Mouse (Mus musculus) liver, embryonic 16.5 days (tissue): Measurements from ENCODE around the gene Rcan1. TPM values are rescaled to one million over a fixed set of nuclear protein-coding genes. Genes with fewer than 3 reads are reported as not detected.
A peak's percentile ranks its signal among the peaks of the same experiment; 100 is the strongest.

Experiments
- ATAC-seq: fragments of 200-750 bp; cut with Nextera tagmentation; 2 replicates; pipeline ENCODE4 v1.8.0; 2017; ENCODE audit warnings: low read depth, mild to moderate bottlenecking, moderate number of reproducible peaks, moderate library complexity
- H3K27ac ChIP-seq: fragments of 300-500 bp; sonication (generic); 2 replicates; pipeline ENCODE4 v1.5.1; 2014; ENCODE audit warnings: mild to moderate bottlenecking, low read length
- H3K27me3 ChIP-seq: fragments of 300-500 bp; sonication (generic); 2 replicates; pipeline ENCODE4 v1.6.1; 2014; ENCODE audit warnings: low read depth, low read length, mixed read lengths; ENCODE audit not compliant: control insufficient read depth, insufficient read depth
- H3K36me3 ChIP-seq: fragments of 300-500 bp; sonication (generic); 2 replicates; pipeline ENCODE4 v1.6.1; 2014; ENCODE audit warnings: mild to moderate bottlenecking; ENCODE audit not compliant: control insufficient read depth, insufficient read depth
- H3K4me1 ChIP-seq: fragments of 300-500 bp; sonication (generic); 2 replicates; pipeline ENCODE4 v1.6.1; 2014; ENCODE audit warnings: low read depth, low read length, mixed read lengths; ENCODE audit not compliant: control insufficient read depth
- H3K4me2 ChIP-seq: fragments of 300-500 bp; sonication (generic); 2 replicates; pipeline ENCODE4 v1.6.1; 2014; ENCODE audit warnings: low read depth, low read length, mixed read lengths
- H3K4me3 ChIP-seq: fragments of 300-500 bp; sonication (generic); 2 replicates; pipeline ENCODE4 v1.5.1; 2014; ENCODE audit warnings: low read depth, mild to moderate bottlenecking, low read length
- H3K9ac ChIP-seq: fragments of 300-500 bp; sonication (generic); 2 replicates; pipeline ENCODE4 v1.6.1; 2014; ENCODE audit warnings: low read depth, low read length
- H3K9me3 ChIP-seq: fragments of 300-500 bp; sonication (generic); replicated peaks from 2 replicates; pipeline ENCODE4 v1.6.1; 2016; ENCODE audit warnings: low read length; ENCODE audit not compliant: control insufficient read depth
- WGBS: fragments of 180-500 bp; shearing (Covaris S2); extraction: QIAGEN DNeasy Blood & Tissue Kit; methylation state at CpG from one replicate; pipeline ENCODE4 v1.1.7; 2014; ENCODE audit not compliant: insufficient replicate concordance; 5-methylcytosine and 5-hydroxymethylcytosine counted together
- polyA plus RNA-seq: library from polyadenylated mRNA; unstranded; fragments of >200 nt; fragmentation: Nextera tagmentation; extraction: Ambion mirVana; gene quantifications from 2 replicates; pipeline ENCODE4 v1.2.1, GENCODE M21; 2015

Rcan1 gene
- polyA plus RNA-seq, 1 experiment from 2014 or later = 7.4 TPM

DNA sequence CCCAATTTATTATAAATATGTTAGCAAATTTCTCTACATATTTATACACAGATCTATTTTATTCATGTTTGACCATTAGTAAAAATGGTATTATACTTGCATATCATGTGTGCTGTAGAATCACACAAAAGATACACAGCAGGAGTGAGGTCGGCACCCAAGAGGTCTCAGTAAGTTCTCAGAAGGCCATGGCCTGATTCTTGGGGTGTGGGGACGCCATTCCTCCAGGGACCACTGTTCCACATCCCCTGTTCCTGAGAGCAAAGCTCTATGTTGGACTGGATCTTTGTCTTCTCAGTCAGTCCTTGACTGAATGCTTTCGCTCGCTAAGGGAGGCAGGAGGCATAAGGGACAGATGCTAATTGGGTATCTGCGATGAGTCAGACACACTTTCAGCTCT lies 14.8 kb upstream of the Rcan1 start, which contains the start of gene Clic6:
TSS of gene Clic6 (plus strand) at position 301 of the 400 bp plus-strand sequence.
- Histone ChIP-seq H3K27ac (no peak within 1 kb of the TSS), H3K36me3 (no peaks in the 10 kb centered on the region), H3K9ac (no peak within 1 kb of the TSS), H3K4me3 (no peak within 1 kb of the TSS), H3K9me3 (no peaks in the 10 kb centered on the region), H3K27me3 (peaks cover 3% of the 10 kb centered on the region; the same call in 1 of the 2 replicates), H3K4me2 (no peak within 1 kb of the TSS), H3K4me1 (peaks cover 7% of the 10 kb centered on the region)
- WGBS = 74% methylated on average over 5 of the region's 5 CpGs
- ATAC-seq = no peak

GRCm38 (mm10) chr16:92478561-92479150 lies 8.0 kb upstream of the Rcan1 start:
- Histone ChIP-seq H3K4me3 (no peak overlapping the region), H3K4me1 (peaks cover 5% of the 10 kb centered on the region; the same call in 1 of the 2 replicates), H3K9me3 (no peaks in the 10 kb centered on the region), H3K36me3 (no peaks in the 10 kb centered on the region), H3K27me3 (peaks cover 23% of the 10 kb centered on the region), H3K4me2 (no peak overlapping the region), H3K27ac (no peak overlapping the region), H3K9ac (no peak overlapping the region)
- WGBS = 13% methylated on average over 23 of the region's 23 CpGs
- ATAC-seq = no peak

DNA sequence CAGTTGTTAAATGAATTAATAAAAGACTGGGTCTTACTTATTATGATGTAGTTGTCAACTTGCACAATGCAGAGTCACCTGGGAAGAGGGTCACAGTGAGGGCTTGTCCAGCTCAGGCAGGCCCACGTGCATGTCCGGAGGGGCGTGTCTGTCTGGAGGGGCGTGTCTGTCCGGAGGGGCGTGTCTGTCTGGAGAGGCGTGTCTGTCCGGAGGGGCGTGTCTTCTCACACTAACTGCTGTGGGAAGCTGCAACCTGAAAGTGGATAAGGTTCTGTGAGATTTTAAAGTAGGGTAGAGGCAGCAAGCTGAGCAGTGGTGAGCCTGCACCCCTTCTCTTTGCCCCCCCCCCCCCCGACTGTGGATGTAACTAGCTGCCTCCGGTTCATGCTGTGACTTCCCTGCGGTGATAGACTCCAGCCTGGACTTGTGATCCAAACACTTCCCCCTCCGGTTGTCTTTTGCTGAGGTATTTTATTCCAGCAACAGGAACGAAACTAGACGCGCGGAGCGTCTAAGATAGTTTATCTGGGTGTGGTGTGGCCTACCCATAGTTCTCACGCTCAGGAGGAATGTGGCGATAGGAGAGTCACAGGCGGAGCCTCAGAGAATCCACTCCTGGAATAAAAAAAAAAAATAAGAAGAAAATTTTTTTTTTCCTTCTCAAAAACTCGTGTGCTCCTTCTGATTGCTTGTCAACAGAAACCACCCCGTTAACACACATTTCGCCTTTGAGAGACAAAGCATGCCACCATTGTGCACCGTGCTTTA lies 4.6 kb upstream of the Rcan1 start:
- H3K9ac ChIP-seq = no peak overlapping the region
- peak overlapping the region; percentile 47 for H3K4me3 ChIP-seq
- 37% methylated on average over 24 of the region's 25 CpGs for WGBS

GRCm38 (mm10) chr16:92472898-92473297 lies 2.2 kb upstream of the Rcan1 start:
- Histone ChIP-seq H3K9ac (no peak overlapping the region), H3K36me3 (no peaks in the 10 kb centered on the region), H3K4me3 (no peak overlapping the region), H3K27ac (no peak overlapping the region), H3K4me2 (no peak overlapping the region), H3K27me3 (0 out of 2 replicates have a peak, but pooled peaks cover 2% of the 10 kb centered on the region), H3K9me3 (no peaks in the 10 kb centered on the region), H3K4me1 (peaks cover 5% of the 10 kb centered on the region; the same call in 1 of the 2 replicates)
- no peak for ATAC-seq
- 63% methylated on average over 3 of the region's 3 CpGs for WGBS

More for the DNA sequence above, 4.6 kb upstream of the Rcan1 start:
- ATAC-seq = peak; percentile 83
- peak overlapping the region; percentile 60 for H3K4me2 ChIP-seq
- H3K27me3 ChIP-seq = peaks cover 18% of the 10 kb centered on the region
- no peaks in the 10 kb centered on the region for H3K36me3 ChIP-seq
- H3K27ac ChIP-seq = peak overlapping the region; percentile 76
- no peaks in the 10 kb centered on the region for H3K9me3 ChIP-seq
- peaks cover 5% of the 10 kb centered on the region; the same call in 1 of the 2 replicates for H3K4me1 ChIP-seq

- Histone ChIP-seq H3K27me3 (no peaks in the 10 kb centered on the region), H3K36me3 (no peaks in the 10 kb centered on the region), H3K4me3 (no peak overlapping the region), H3K4me1 (peaks cover 17% of the 10 kb centered on the region), H3K9me3 (no peaks in the 10 kb centered on the region), H3K4me2 (no peak overlapping the region), H3K27ac (no peak overlapping the region), H3K9ac (no peak overlapping the region)
- ATAC-seq = no peak
- WGBS = 75% methylated on average over 14 of the region's 14 CpGs
Measured at GRCm38 (mm10) chr16:92468459-92468858, 2.2 kb downstream of the Rcan1 start.

- H3K4me2 ChIP-seq = no peak overlapping the region
- peaks cover 17% of the 10 kb centered on the region for H3K4me1 ChIP-seq
- no peaks in the 10 kb centered on the region for H3K36me3 ChIP-seq
- no peak overlapping the region for H3K4me3 ChIP-seq
- ATAC-seq = no peak
- 69% methylated on average over 5 of the region's 5 CpGs for WGBS
- no peak overlapping the region for H3K27ac ChIP-seq
- H3K9ac ChIP-seq = no peak overlapping the region
- H3K27me3 ChIP-seq = no peaks in the 10 kb centered on the region
- no peaks in the 10 kb centered on the region for H3K9me3 ChIP-seq
Measured at GRCm38 (mm10) chr16:92467041-92467440, 3.6 kb downstream of the Rcan1 start.

DNA sequence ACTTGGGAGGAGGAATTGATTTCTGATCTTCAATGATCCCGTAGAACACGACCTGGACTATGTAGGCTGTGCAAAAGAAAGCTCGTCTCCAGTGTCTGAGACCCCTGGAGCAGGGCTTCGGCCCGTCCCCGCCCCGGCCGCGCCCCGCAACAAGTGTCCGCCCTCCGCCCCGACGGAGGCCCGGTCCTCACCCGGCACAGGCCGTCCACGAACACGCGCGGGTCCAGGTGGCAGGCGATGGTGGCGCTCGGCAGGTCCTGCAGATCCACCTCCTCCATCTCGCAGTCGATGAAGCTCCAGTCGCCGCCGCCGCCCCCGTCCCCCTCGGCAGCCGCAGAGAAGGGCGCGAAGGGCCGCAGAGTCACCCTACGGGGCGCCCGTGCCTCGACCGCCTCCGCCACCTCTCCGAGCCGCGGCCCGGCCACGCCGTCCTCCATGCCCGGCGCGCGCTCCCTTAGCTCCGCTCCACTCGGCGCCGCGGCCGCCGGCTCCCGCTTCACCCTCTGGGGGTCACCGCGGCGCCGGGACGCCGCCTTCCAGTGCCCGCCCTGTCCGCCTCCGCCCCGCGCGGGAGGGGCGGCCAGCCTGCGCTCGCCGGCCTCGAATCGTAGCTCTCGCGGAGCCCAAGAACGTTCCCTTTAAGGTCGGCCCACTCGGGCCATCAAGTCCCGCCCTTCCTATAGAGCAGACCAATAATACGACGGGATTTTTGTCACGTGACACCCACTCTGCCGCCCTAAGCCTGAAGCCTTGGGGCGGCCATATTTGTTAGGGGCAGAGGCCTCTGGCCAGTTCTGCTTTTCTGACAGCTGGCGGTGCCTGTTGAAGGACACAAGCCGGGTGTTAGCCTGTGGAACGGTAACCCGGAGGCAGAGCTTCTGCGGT lies 4.8 kb downstream of the Rcan1 start:
- Histone ChIP-seq H3K9ac (peak overlapping the region; percentile 89), H3K9me3 (no peaks in the 10 kb centered on the region), H3K36me3 (no peaks in the 10 kb centered on the region), H3K4me2 (peak overlapping the region; percentile 97), H3K27me3 (no peaks in the 10 kb centered on the region), H3K4me1 (peaks cover 17% of the 10 kb centered on the region), H3K27ac (peak overlapping the region; percentile 66), H3K4me3 (peak overlapping the region; percentile 87)
- WGBS = under 1% methylated on average over 92 of the region's 94 CpGs
- ATAC-seq = peak; percentile 99

DNA sequence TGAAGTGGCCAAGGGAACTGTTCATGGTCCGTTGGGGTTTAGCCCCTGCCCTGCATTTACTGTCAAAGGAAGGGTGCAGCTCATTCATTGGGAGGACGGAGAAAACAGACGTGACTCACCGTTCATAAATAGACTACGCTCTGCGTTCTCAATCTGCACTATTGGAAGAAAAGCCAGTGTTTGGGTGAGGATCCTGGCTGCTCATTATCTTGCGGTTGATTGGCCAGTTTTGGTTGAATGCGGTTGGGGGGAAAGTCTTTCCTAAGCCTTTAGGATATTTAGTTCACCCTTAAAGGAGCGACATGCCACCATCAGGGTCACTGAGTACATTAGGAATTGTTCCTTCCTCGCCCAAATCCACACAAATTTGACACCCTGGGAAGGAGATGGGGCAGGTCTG lies 5.4 kb downstream of the Rcan1 start:
- 7% methylated on average over 10 of the region's 10 CpGs for WGBS
- Histone ChIP-seq H3K4me1 (peaks cover 17% of the 10 kb centered on the region), H3K9me3 (no peaks in the 10 kb centered on the region), H3K36me3 (no peaks in the 10 kb centered on the region), H3K4me3 (peak overlapping the region; percentile 87), H3K9ac (peak overlapping the region; percentile 89), H3K4me2 (peak overlapping the region; percentile 97), H3K27me3 (no peaks in the 10 kb centered on the region), H3K27ac (peak overlapping the region; percentile 66; the same call in 1 of the 2 replicates)
- no peak for ATAC-seq
